Mouse (Mus musculus): ENCODE measurements around the gene 1500009C09Rik. TPM values are rescaled to one million over a fixed set of nuclear protein-coding genes. Genes with fewer than 3 reads are reported as not detected.

1500009C09Rik gene
- polyA plus RNA-seq, 1 experiment: not detected

GRCm38 (mm10) chr15:82286157-82286556 lies 34.0 kb downstream of the 1500009C09Rik start:
- no peak overlapping the region for H3K27ac ChIP-seq (ENCODE audit: insufficient read depth, low read depth, low read length)
- no peaks in the 10 kb centered on the region for H3K4me1 ChIP-seq (ENCODE audit: control insufficient read depth, insufficient read depth, low read length)
- no peak overlapping the region for H3K4me3 ChIP-seq (ENCODE audit: insufficient read depth, low read depth, low read length)
- TF ChIP-seq POLR2A (IDR thresholded peaks at IDR 0.05; ENCODE audit: insufficient read depth, low read depth, low read length) (no peak), CTCF (IDR thresholded peaks at IDR 0.05; ENCODE audit: insufficient read depth, low read depth, low read length) (no peak)
- WGBS: 74% methylated on average over 12 of the region's 12 CpGs

- peaks cover 5% of the 10 kb centered on the region for H3K4me1 ChIP-seq (ENCODE audit: control insufficient read depth, insufficient read depth, low read length)
- 88% methylated on average over 7 of the region's 7 CpGs for WGBS
- no peak overlapping the region for H3K4me3 ChIP-seq (ENCODE audit: insufficient read depth, low read depth, low read length)
- H3K27ac ChIP-seq (ENCODE audit: insufficient read depth, low read depth, low read length): no peak overlapping the region
- TF ChIP-seq POLR2A (IDR thresholded peaks at IDR 0.05; ENCODE audit: insufficient read depth, low read depth, low read length): no peak
- no peak for TF ChIP-seq CTCF (IDR thresholded peaks at IDR 0.05; ENCODE audit: insufficient read depth, low read depth, low read length)
These were observed 38.1 kb downstream of the 1500009C09Rik start for GRCm38 (mm10) chr15:82290252-82290651.

- Histone ChIP-seq H3K27ac (ENCODE audit: insufficient read depth, low read depth, low read length) (no peak overlapping the region), H3K4me3 (ENCODE audit: insufficient read depth, low read depth, low read length) (no peak overlapping the region), H3K4me1 (ENCODE audit: control insufficient read depth, insufficient read depth, low read length) (peaks cover 5% of the 10 kb centered on the region)
- 36% methylated on average over 5 of the region's 5 CpGs for WGBS
- TF ChIP-seq CTCF (IDR thresholded peaks at IDR 0.05; ENCODE audit: insufficient read depth, low read depth, low read length): no peak
- TF ChIP-seq POLR2A (IDR thresholded peaks at IDR 0.05; ENCODE audit: insufficient read depth, low read depth, low read length): no peak
These were observed 40.7 kb downstream of the 1500009C09Rik start for GRCm38 (mm10) chr15:82292851-82293250.

GRCm38 (mm10) chr15:82293271-82293711 lies 41.1 kb downstream of the 1500009C09Rik start:
- TF ChIP-seq POLR2A (IDR thresholded peaks at IDR 0.05; ENCODE audit: insufficient read depth, low read depth, low read length) (no peak), CTCF (IDR thresholded peaks at IDR 0.05; ENCODE audit: insufficient read depth, low read depth, low read length) (no peak)
- Histone ChIP-seq H3K4me1 (ENCODE audit: control insufficient read depth, insufficient read depth, low read length) (peaks cover 5% of the 10 kb centered on the region), H3K4me3 (ENCODE audit: insufficient read depth, low read depth, low read length) (no peak overlapping the region), H3K27ac (ENCODE audit: insufficient read depth, low read depth, low read length) (no peak overlapping the region)
- 10% methylated on average over 7 of the region's 7 CpGs for WGBS

GRCm38 (mm10) chr15:82294059-82294458 lies 41.9 kb downstream of the 1500009C09Rik start:
- Histone ChIP-seq H3K4me1 (ENCODE audit: control insufficient read depth, insufficient read depth, low read length) (peaks cover 5% of the 10 kb centered on the region), H3K27ac (ENCODE audit: insufficient read depth, low read depth, low read length) (no peak overlapping the region), H3K4me3 (ENCODE audit: insufficient read depth, low read depth, low read length) (no peak overlapping the region)
- 25% methylated on average over 8 of the region's 8 CpGs for WGBS
- TF ChIP-seq POLR2A (IDR thresholded peaks at IDR 0.05; ENCODE audit: insufficient read depth, low read depth, low read length): no peak

GRCm38 (mm10) chr15:82298764-82299561 lies 46.8 kb downstream of the 1500009C09Rik start, which contains the start of gene Wbp2nl:
Gene Wbp2nl, plus strand, starts transcription at chr15:82298954.
- no peak within 1 kb of the TSS for H3K4me3 ChIP-seq (ENCODE audit: insufficient read depth, low read depth, low read length)

GRCm38 (mm10) chr15:82307107-82307506 lies 54.9 kb downstream of the 1500009C09Rik start:
- no peaks in the 10 kb centered on the region for H3K4me1 ChIP-seq (ENCODE audit: control insufficient read depth, insufficient read depth, low read length)
- H3K4me3 ChIP-seq (ENCODE audit: insufficient read depth, low read depth, low read length): no peak overlapping the region
- no peak overlapping the region for H3K27ac ChIP-seq (ENCODE audit: insufficient read depth, low read depth, low read length)
- TF ChIP-seq CTCF (IDR thresholded peaks at IDR 0.05; ENCODE audit: insufficient read depth, low read depth, low read length): no peak
- WGBS: 81% methylated on average over 3 of the region's 3 CpGs

More at GRCm38 (mm10) chr15:82298764-82299561, 46.8 kb downstream of the 1500009C09Rik start, which contains the start of gene Wbp2nl:
- TF ChIP-seq CTCF (IDR thresholded peaks at IDR 0.05; ENCODE audit: insufficient read depth, low read depth, low read length): no peak
- TF ChIP-seq POLR2A (IDR thresholded peaks at IDR 0.05; ENCODE audit: insufficient read depth, low read depth, low read length): no peak
- WGBS: 62% methylated on average over 39 of the region's 39 CpGs
- H3K27ac ChIP-seq (ENCODE audit: insufficient read depth, low read depth, low read length): no peak within 1 kb of the TSS
- H3K4me1 ChIP-seq (ENCODE audit: control insufficient read depth, insufficient read depth, low read length): no peaks in the 10 kb centered on the region; the same call in 1 of the 2 replicates

- H3K27ac ChIP-seq (ENCODE audit: insufficient read depth, low read depth, low read length): no peak overlapping the region
- H3K4me3 ChIP-seq (ENCODE audit: insufficient read depth, low read depth, low read length): no peak overlapping the region
- TF ChIP-seq CTCF (IDR thresholded peaks at IDR 0.05; ENCODE audit: insufficient read depth, low read depth, low read length) (no peak), POLR2A (IDR thresholded peaks at IDR 0.05; ENCODE audit: insufficient read depth, low read depth, low read length) (no peak)
- 87% methylated on average over 3 of the region's 3 CpGs for WGBS
- H3K4me1 ChIP-seq (ENCODE audit: control insufficient read depth, insufficient read depth, low read length): no peaks in the 10 kb centered on the region
These were observed 56.2 kb downstream of the 1500009C09Rik start for GRCm38 (mm10) chr15:82308416-82308815.

Other genes starting within 250 kb of the 1500009C09Rik start
- gene Desi1, start 218.5 kb upstream of the 1500009C09Rik start, polyA plus RNA-seq (2012; ENCODE audit: insufficient read depth, insufficient read length, low replicate concordance, missing spikeins): 107 TPM in 1 of 2 replicates, not detected in the other
- not detected in 2 replicates for gene Snu13, start 204.8 kb upstream of the 1500009C09Rik start, polyA plus RNA-seq (2012; ENCODE audit: insufficient read depth, insufficient read length, low replicate concordance, missing spikeins)
- not detected in 2 replicates for gene 4930407I10Rik, start 193.2 kb upstream of the 1500009C09Rik start, polyA plus RNA-seq (2012; ENCODE audit: insufficient read depth, insufficient read length, low replicate concordance, missing spikeins)
- gene Mei1, start 182.4 kb upstream of the 1500009C09Rik start, polyA plus RNA-seq (2012; ENCODE audit: insufficient read depth, insufficient read length, low replicate concordance, missing spikeins): not detected in 2 replicates
- gene Ccdc134, start 124.5 kb upstream of the 1500009C09Rik start, polyA plus RNA-seq (2012; ENCODE audit: insufficient read depth, insufficient read length, low replicate concordance, missing spikeins): not detected in 2 replicates
- 282 TPM in 1 of 2 replicates, not detected in the other for gene Srebf2, start 105.2 kb upstream of the 1500009C09Rik start, polyA plus RNA-seq (2012; ENCODE audit: insufficient read depth, insufficient read length, low replicate concordance, missing spikeins)
- not detected in 2 replicates for gene Shisa8, start 39.6 kb upstream of the 1500009C09Rik start, polyA plus RNA-seq (2012; ENCODE audit: insufficient read depth, insufficient read length, low replicate concordance, missing spikeins)
- not detected in 2 replicates for gene Tnfrsf13c, start 28.0 kb upstream of the 1500009C09Rik start, polyA plus RNA-seq (2012; ENCODE audit: insufficient read depth, insufficient read length, low replicate concordance, missing spikeins)
- gene Cenpm, start 7.6 kb upstream of the 1500009C09Rik start, polyA plus RNA-seq (2012; ENCODE audit: insufficient read depth, insufficient read length, low replicate concordance, missing spikeins): not detected in 2 replicates
- gene Sept3, start 22.5 kb downstream of the 1500009C09Rik start, polyA plus RNA-seq (2012; ENCODE audit: insufficient read depth, insufficient read length, low replicate concordance, missing spikeins): 252 and 297 TPM in 2 replicates
- gene Wbp2nl, start 46.6 kb downstream of the 1500009C09Rik start, polyA plus RNA-seq (2012; ENCODE audit: insufficient read depth, insufficient read length, low replicate concordance, missing spikeins): not detected in 2 replicates
- gene Naga, start 86.5 kb downstream of the 1500009C09Rik start, polyA plus RNA-seq (2012; ENCODE audit: insufficient read depth, insufficient read length, low replicate concordance, missing spikeins): not detected in 2 replicates
- not detected in 2 replicates for gene Pheta2, start 86.5 kb downstream of the 1500009C09Rik start, polyA plus RNA-seq (2012; ENCODE audit: insufficient read depth, insufficient read length, low replicate concordance, missing spikeins)
- gene Smdt1, start 86.6 kb downstream of the 1500009C09Rik start, polyA plus RNA-seq (2012; ENCODE audit: insufficient read depth, insufficient read length, low replicate concordance, missing spikeins): not detected in 2 replicates
- gene Ndufa6, start 101.9 kb downstream of the 1500009C09Rik start, polyA plus RNA-seq (2012; ENCODE audit: insufficient read depth, insufficient read length, low replicate concordance, missing spikeins): not detected in 2 replicates
- gene Cyp2d22, start 127.9 kb downstream of the 1500009C09Rik start, polyA plus RNA-seq (2012; ENCODE audit: insufficient read depth, insufficient read length, low replicate concordance, missing spikeins): not detected in 2 replicates
- gene Cyp2d11, start 141.6 kb downstream of the 1500009C09Rik start, polyA plus RNA-seq (2012; ENCODE audit: insufficient read depth, insufficient read length, low replicate concordance, missing spikeins): not detected in 2 replicates
- not detected in 2 replicates for gene Cyp2d10, start 154.8 kb downstream of the 1500009C09Rik start, polyA plus RNA-seq (2012; ENCODE audit: insufficient read depth, insufficient read length, low replicate concordance, missing spikeins)
- gene Cyp2d9, start 181.0 kb downstream of the 1500009C09Rik start, polyA plus RNA-seq (2012; ENCODE audit: insufficient read depth, insufficient read length, low replicate concordance, missing spikeins): not detected in 2 replicates

All from olfactory bulb, adult 2 months (tissue).